In the genomic region with DNA sequence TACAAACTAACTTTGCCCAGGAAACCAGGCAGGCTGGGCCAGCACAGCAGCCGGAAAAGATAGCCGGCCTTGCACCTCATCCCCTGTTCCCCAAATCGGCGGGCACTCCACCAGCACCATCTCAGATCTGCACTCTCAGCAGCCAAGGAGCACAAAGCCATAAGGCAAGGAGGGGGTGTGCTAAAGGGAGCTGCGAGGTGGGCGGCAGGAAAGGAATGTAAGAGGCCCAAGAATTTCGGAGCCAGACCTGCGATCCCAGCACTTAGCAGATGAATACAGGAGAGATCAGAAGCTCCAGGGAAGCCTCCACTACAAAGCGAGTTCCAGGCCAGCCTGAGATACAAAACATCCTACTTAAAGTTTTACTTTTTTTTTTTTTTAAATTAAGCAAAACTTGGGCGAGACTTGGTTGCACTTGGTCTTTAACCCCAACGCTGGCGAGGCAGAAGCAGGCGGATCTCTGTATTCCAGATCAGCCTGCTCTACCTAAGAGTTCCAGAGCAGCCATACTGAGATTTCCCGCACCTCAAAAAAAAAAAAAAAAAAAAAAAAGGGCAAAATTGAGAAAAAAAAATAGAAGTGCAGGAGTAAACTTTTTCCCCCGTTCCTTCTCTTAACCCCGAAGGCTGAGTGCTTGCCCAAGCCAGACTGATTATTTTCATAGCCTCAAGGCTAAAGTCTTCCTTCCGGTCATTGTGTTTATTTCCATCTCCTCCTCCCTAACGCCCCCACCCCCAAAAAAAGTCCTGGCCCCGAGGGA, we compare ENCODE assay signal across 8 mouse cellular contexts. TPM values are rescaled to one million over a fixed set of nuclear protein-coding genes. Genes with fewer than 3 reads are reported as not detected.
A peak's percentile ranks its signal among the peaks of the same experiment; 100 is the strongest.
DNase-seq lines count a peak whose midpoint lies in the region; ATAC-seq and TF ChIP-seq lines count a peak whose summit lies in the region.

No protein-coding gene starts in this region.

- H3K36me3 ChIP-seq in midbrain, embryonic 15.5 days (replicated peaks): peaks cover 6% of the 10 kb centered on the region; the same call in 1 of the 2 replicates

- WGBS in midbrain, embryonic 15.5 days: 2% methylated on average over 19 of the region's 19 CpGs

- no peak for TF ChIP-seq POLR2A in embryonic fibroblast, embryonic 13.5 days (IDR thresholded peaks at IDR 0.05; ENCODE audit: low read depth, low read length)

- peak overlapping the region; percentile 94 for H3K9ac ChIP-seq in midbrain, embryonic 15.5 days

- no peaks in the 10 kb centered on the region for H3K27me3 ChIP-seq in midbrain, embryonic 15.5 days (replicated peaks)

- H3K4me2 ChIP-seq in midbrain, embryonic 15.5 days: peak overlapping the region; percentile 62

- 0 out of 2 replicates have a peak, but pooled peaks cover 2% of the 10 kb centered on the region for H3K4me1 ChIP-seq in embryonic fibroblast, embryonic 13.5 days (ENCODE audit: control insufficient read depth, insufficient read depth, low read length)
- H3K4me1 ChIP-seq in midbrain, embryonic 15.5 days: peaks cover 40% of the 10 kb centered on the region

- H3K27ac ChIP-seq in embryonic fibroblast, embryonic 13.5 days (ENCODE audit: insufficient read depth, low read length): peak overlapping the region; percentile 54
- H3K27ac ChIP-seq in midbrain, embryonic 15.5 days: peak overlapping the region; percentile 99

- peak; percentile 56 for DNase-seq in cerebellum, adult 11-12 months
- DNase-seq in cerebellum, postnatal 4 days (ENCODE audit: low spot score in 2 of 2): no peak
- DNase-seq in MN1 (ENCODE audit: low spot score): peak; percentile 23
- DNase-seq in heart, postnatal 4 days: peak; percentile 26
- DNase-seq in left cerebral cortex, adult 8-10 months (ENCODE audit: low spot score in 2 of 2): peak; percentile 43 to 73
- DNase-seq in urinary bladder, postnatal 25 days (ENCODE audit: low spot score): no peak

- no peak for ATAC-seq in midbrain, embryonic 15.5 days (replicated peaks)

- TF ChIP-seq CTCF in embryonic fibroblast, embryonic 13.5 days (IDR thresholded peaks at IDR 0.05; ENCODE audit: borderline replicate concordance, insufficient read depth, low read length): no peak

- no peaks in the 10 kb centered on the region for H3K9me3 ChIP-seq in midbrain, embryonic 15.5 days

- H3K4me3 ChIP-seq in embryonic fibroblast, embryonic 13.5 days (ENCODE audit: insufficient read depth, low read length): peak overlapping the region; percentile 91
- peak overlapping the region; percentile 82 for H3K4me3 ChIP-seq in midbrain, embryonic 15.5 days

RNA-seq across cellular contexts. Expression of a gene that starts 1.7 kb away (rescaled TPM):
- polyA plus RNA-seq in embryonic fibroblast, embryonic 13.5 days (2011; ENCODE audit: insufficient read length, low read depth, missing spikeins): 173 and 287 TPM in 2 replicates
- total RNA-seq in heart, postnatal 4 days (2021): 100 to 1,000 TPM; 198 to 199 TPM
- 100 to 1,000 TPM; 193 to 217 (median 197) TPM for total RNA-seq in left cerebral cortex, adult 8-10 months (2022)
- polyA plus RNA-seq in midbrain, embryonic 15.5 days (2015; fragmentation: Nextera tagmentation; extraction: Ambion mirVana): 142 and 149 TPM in 2 replicates

Comparison
In these comparisons a context has a peak if more than half of its experiments do, and no peak if none do; other contexts are left out.
1. DNase-seq: peak in cerebellum, adult 11-12 months (single experiment), MN1 (single experiment), heart, postnatal 4 days (single experiment) and left cerebral cortex, adult 8-10 months (2 of 2); none in cerebellum, postnatal 4 days (0 of 2) and urinary bladder, postnatal 25 days (single experiment).